Mouse (Mus musculus) heart, embryonic 15.5 days (tissue): ENCODE measurements around the gene Hpd. TPM values are rescaled to one million over a fixed set of nuclear protein-coding genes. Genes with fewer than 3 reads are reported as not detected.

Source experiments
- ATAC-seq: fragments of 200-750 bp; cut with Nextera tagmentation; replicated peaks from 2 replicates; pipeline ENCODE4 v1.8.0; 2017; ENCODE audit warnings: low read depth, moderate TSS enrichment; ENCODE audit not compliant: insufficient number of reproducible peaks, insufficient read depth, low FRiP score
- H3K27ac ChIP-seq: fragments of 300-500 bp; sonication (generic); 2 replicates; pipeline ENCODE4 v1.5.1; 2015; ENCODE audit warnings: mild to moderate bottlenecking, inconsistent platforms
- H3K27me3 ChIP-seq: fragments of 300-500 bp; sonication (generic); 2 replicates; pipeline ENCODE4 v1.6.1; 2015; ENCODE audit warnings: inconsistent platforms
- H3K36me3 ChIP-seq: fragments of 300-500 bp; sonication (generic); 2 replicates; pipeline ENCODE4 v1.6.1; 2015; ENCODE audit warnings: mild to moderate bottlenecking, inconsistent platforms
- H3K4me1 ChIP-seq: fragments of 300-500 bp; sonication (generic); replicated peaks from 2 replicates; pipeline ENCODE4 v1.6.1; 2015; ENCODE audit warnings: inconsistent platforms
- H3K4me2 ChIP-seq: fragments of 300-500 bp; sonication (generic); 2 replicates; pipeline ENCODE4 v1.6.1; 2015; ENCODE audit warnings: inconsistent platforms, mild to moderate bottlenecking, moderate library complexity
- H3K4me3 ChIP-seq: fragments of 300-500 bp; sonication (generic); 2 replicates; pipeline ENCODE4 v1.5.1; 2015; ENCODE audit warnings: mild to moderate bottlenecking, inconsistent platforms
- H3K9ac ChIP-seq: fragments of 300-500 bp; sonication (generic); 2 replicates; pipeline ENCODE4 v1.6.1; 2015; ENCODE audit warnings: mild to moderate bottlenecking, inconsistent platforms
- H3K9me3 ChIP-seq: fragments of 300-500 bp; sonication (generic); replicated peaks from 2 replicates; pipeline ENCODE4 v1.6.1; 2016; ENCODE audit warnings: inconsistent platforms
- WGBS: fragments of 180-500 bp; shearing (Covaris S2); methylation state at CpG from one replicate; pipeline ENCODE4 v1.1.7; 2015; ENCODE audit warnings: mixed read lengths; 5-methylcytosine and 5-hydroxymethylcytosine counted together
- polyA plus RNA-seq: library from polyadenylated mRNA; unstranded; fragments of >200 nt; fragmentation: Nextera tagmentation; extraction: Ambion mirVana; gene quantifications from 2 replicates; pipeline ENCODE4 v1.2.1, GENCODE M21; 2015

Gene Hpd
- polyA plus RNA-seq, 1 experiment from 2014 or later = not detected

DNA sequence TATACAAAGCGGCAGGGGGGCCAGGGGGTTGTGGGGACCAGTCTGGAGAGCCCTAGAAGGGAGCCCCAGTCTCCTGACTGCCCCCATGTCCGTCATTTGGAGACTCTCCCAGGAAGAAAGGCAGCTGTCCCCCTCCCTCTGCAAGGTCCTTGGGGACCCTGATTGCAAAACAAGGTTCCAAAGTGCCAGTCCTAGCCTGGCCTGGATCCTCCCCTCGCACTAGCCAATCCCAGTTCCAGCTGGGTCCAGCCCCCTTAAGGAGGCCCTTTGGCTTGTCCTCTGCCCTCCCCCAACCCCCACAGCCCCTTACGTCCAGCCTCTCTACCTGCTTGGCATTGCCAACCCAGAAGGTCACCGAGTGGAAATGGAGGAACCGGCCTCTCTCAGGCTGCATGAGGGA is 991 bp downstream of the Hpd start:
- ATAC-seq = no peak
- H3K4me2 ChIP-seq = no peak overlapping the region
- H3K9ac ChIP-seq = no peak overlapping the region
- H3K27me3 ChIP-seq = no peaks in the 10 kb centered on the region
- no peaks in the 10 kb centered on the region for H3K9me3 ChIP-seq
- H3K4me1 ChIP-seq = peaks cover 7% of the 10 kb centered on the region
- WGBS = 77% methylated on average over 6 of the region's 6 CpGs
- H3K4me3 ChIP-seq = no peak overlapping the region
- H3K27ac ChIP-seq = no peak overlapping the region
- no peaks in the 10 kb centered on the region for H3K36me3 ChIP-seq

DNA sequence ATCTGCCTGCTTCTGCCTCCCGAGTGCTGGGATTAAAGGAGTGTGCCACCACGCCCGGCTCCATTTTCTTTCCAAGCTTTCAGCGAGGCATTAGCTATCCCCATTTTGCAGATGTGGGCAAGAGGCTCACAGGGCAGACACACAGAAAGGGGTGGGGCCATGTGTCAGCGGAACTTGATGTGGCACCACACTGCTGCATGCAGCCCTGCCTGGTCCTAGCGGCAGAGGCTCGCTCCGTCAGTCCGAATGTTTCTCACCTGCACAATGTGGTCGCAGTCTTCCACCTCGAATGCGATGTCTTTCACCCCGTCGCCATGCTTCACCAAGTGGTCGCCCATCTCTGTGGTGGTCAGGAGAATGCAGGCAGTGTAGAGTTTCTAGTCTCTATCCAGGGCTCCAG is 2.1 kb downstream of the Hpd start:
- no peaks in the 10 kb centered on the region for H3K4me1 ChIP-seq
- no peaks in the 10 kb centered on the region for H3K27me3 ChIP-seq
- no peak overlapping the region for H3K4me2 ChIP-seq
- no peak overlapping the region for H3K9ac ChIP-seq
- H3K36me3 ChIP-seq = no peaks in the 10 kb centered on the region
- no peak overlapping the region for H3K4me3 ChIP-seq
- 90% methylated on average over 15 of the region's 15 CpGs for WGBS
- no peak overlapping the region for H3K27ac ChIP-seq
- no peak for ATAC-seq
- H3K9me3 ChIP-seq = no peaks in the 10 kb centered on the region

DNA sequence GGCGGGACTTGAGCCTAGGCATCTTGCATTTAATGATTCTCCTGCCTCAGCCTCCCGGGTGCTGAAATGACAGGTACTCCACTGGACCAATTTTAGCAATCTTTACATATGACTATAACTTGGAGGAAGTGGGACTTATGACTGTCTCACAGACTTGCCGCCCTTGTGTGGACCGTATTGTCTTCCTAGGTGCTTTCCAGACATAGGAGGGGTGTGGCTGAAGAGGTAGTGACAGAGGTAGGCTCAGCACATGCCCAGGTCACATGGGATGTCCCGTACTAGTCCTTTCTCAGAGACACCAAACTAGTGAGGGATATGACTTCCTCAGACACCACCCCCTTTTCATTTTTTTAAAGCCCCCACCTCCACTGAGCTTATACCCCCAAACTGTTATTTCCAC is 3.7 kb downstream of the Hpd start:
- no peaks in the 10 kb centered on the region for H3K27me3 ChIP-seq
- ATAC-seq = no peak
- no peaks in the 10 kb centered on the region for H3K9me3 ChIP-seq
- H3K4me2 ChIP-seq = no peak overlapping the region
- H3K4me1 ChIP-seq = no peaks in the 10 kb centered on the region
- H3K27ac ChIP-seq = no peak overlapping the region
- no peaks in the 10 kb centered on the region for H3K36me3 ChIP-seq
- no peak overlapping the region for H3K4me3 ChIP-seq
- H3K9ac ChIP-seq = no peak overlapping the region
- 81% methylated on average over 5 of the region's 5 CpGs for WGBS

DNA sequence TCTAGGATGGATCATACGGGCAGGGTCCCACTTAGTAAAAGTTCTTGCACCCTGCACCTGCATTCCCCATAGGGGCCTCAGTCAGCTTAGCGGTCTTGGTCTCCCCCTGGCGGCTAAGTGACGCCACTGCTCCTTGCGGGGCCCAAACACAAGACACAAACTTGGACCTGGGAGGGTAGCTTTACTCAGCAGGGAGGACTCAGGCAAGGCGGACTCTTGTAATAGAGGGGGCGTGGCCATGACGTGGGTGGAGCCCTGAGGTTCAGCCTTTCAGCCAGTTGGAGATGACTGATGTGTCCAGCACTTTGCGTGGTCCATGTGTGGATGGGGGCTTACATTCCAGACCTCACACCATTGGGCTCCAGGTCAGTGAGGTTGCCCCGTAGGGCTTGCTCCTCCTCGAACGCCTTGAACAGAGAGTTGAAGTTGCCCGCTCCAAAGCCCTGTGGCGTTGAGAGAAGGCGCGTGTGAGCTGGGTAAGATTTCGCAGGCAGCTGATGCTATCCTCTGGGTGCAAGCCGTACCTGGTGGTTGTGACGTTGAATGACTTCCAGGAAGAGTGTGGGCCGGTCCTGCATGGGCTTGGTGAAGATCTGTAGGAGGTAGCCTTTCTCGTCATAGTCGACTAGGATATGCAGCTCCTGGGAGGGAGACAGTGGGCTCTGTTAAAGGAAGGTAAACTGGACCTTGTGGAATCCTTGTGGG is 10.7 kb downstream of the Hpd start:
- no peak overlapping the region for H3K27ac ChIP-seq
- peak; percentile 73 for ATAC-seq
- WGBS = 15% methylated on average over 22 of the region's 22 CpGs
- H3K4me1 ChIP-seq = peaks cover 9% of the 10 kb centered on the region; the same call in 1 of the 2 replicates
- peak overlapping the region; percentile 16 for H3K4me3 ChIP-seq
- H3K36me3 ChIP-seq = peaks cover 1% of the 10 kb centered on the region; the same call in 1 of the 2 replicates
- no peaks in the 10 kb centered on the region for H3K9me3 ChIP-seq
- H3K27me3 ChIP-seq = no peaks in the 10 kb centered on the region
- H3K4me2 ChIP-seq = peak overlapping the region; percentile 53
- no peak overlapping the region for H3K9ac ChIP-seq

DNA sequence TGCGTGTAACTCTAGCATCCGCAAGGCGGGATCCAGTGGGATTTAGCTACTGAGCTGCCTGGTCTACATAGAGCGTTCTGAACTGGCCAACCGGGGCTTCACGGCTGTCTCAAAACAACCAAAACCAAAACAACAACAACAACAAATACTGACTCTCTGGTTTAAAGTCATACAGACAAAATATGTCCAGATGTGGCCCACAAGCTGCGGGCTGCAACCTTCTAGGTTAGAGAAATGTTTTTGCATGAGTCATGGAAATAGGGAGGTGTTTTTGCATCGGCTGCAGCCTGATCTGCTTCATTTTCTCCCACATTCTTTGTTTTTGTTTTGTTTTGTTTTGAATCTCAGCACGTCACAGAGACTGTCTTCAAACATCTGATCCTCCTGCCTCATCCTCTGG is 12.2 kb downstream of the Hpd start:
- no peaks in the 10 kb centered on the region for H3K9me3 ChIP-seq
- H3K9ac ChIP-seq = no peak overlapping the region
- no peak for ATAC-seq
- H3K4me1 ChIP-seq = peaks cover 9% of the 10 kb centered on the region; the same call in 1 of the 2 replicates
- no peaks in the 10 kb centered on the region for H3K27me3 ChIP-seq
- peaks cover 15% of the 10 kb centered on the region for H3K36me3 ChIP-seq
- H3K27ac ChIP-seq = no peak overlapping the region
- H3K4me2 ChIP-seq = no peak overlapping the region
- no peak overlapping the region for H3K4me3 ChIP-seq
- WGBS = 74% methylated on average over 9 of the region's 9 CpGs

DNA sequence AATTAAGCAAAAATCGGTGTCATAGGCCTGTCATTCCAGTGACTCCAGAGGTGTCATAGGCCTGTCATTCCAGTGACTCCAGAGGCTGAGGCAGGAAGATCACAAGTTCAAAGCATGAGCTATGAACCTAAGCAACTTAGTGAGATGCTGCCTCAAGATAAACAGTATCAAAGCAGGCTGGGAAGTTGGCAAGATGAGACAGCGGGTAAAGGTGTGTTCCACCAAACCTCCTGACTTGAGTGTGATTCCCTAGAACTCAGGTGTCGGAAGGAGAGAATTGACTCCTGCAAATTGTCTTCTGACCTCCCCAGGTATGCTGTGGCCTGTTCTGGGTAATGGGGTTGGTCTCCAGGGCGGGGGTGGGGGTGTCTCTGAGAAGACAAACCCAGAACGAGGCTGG is 13.2 kb downstream of the Hpd start, which contains the start of gene Psmd9:
Gene Psmd9, plus strand, starts transcription at position 130 of the 400 bp plus-strand sequence.
- peaks cover 9% of the 10 kb centered on the region; the same call in 1 of the 2 replicates for H3K4me1 ChIP-seq
- no peaks in the 10 kb centered on the region for H3K27me3 ChIP-seq
- ATAC-seq = no peak
- H3K36me3 ChIP-seq = peaks cover 20% of the 10 kb centered on the region
- H3K4me2 ChIP-seq = no peak within 1 kb of the TSS
- H3K27ac ChIP-seq = no peak within 1 kb of the TSS
- no peak within 1 kb of the TSS for H3K9ac ChIP-seq
- no peaks in the 10 kb centered on the region for H3K9me3 ChIP-seq
- WGBS = 83% methylated on average over 5 of the region's 5 CpGs
- H3K4me3 ChIP-seq = no peak within 1 kb of the TSS

DNA sequence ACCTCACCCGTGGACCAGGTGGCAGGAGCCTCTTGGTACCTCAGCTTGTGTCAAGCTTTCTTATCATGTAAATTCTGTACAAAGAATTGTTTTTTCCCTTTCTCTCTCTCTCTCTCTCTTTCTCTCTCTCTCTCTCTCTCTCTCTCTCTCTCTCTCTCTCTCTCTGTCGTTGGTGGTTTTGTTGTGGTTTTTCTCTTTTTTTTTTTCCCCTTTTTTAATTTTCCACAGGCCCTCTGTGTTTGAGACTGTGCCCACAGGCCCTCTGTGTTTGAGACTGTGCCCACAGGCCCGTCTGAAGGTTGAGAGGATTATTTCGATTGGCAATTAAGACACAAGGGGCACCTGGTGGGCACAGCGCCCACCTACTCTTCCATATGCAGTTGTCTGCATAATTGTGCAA is 14.9 kb downstream of the Hpd start:
- Histone ChIP-seq H3K9me3 (no peaks in the 10 kb centered on the region), H3K4me2 (no peak overlapping the region), H3K4me1 (peaks cover 9% of the 10 kb centered on the region; the same call in 1 of the 2 replicates), H3K27ac (no peak overlapping the region), H3K9ac (no peak overlapping the region), H3K27me3 (no peaks in the 10 kb centered on the region), H3K4me3 (no peak overlapping the region), H3K36me3 (peaks cover 37% of the 10 kb centered on the region)
- no peak for ATAC-seq
- WGBS = 74% methylated on average over 5 of the region's 5 CpGs

DNA sequence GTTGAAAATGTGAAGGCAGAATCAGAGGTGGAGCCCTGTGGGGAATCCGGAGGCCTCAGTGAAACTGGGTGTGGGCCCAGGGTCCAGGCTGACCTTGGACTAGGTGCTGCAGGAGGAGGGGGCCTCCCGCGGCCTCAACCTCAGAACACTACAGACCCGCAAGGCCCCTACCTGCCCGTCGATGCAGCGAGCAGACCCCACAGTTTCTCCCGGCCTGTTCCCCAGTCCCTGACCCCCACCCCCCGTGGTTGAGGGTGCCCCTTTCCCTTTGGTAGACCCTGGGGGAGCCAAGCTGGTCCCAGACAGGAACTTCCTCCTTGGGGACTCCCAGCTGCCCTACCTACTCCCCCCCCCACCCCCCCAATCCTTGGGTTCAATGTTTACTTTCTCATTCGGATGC is 16.1 kb downstream of the Hpd start:
- H3K9me3 ChIP-seq = no peaks in the 10 kb centered on the region
- no peak overlapping the region for H3K9ac ChIP-seq
- no peaks in the 10 kb centered on the region for H3K27me3 ChIP-seq
- no peak overlapping the region for H3K4me3 ChIP-seq
- no peak overlapping the region for H3K27ac ChIP-seq
- WGBS = 89% methylated on average over 10 of the region's 10 CpGs
- H3K4me1 ChIP-seq = peaks cover 3% of the 10 kb centered on the region; the same call in 1 of the 2 replicates
- H3K36me3 ChIP-seq = peaks cover 48% of the 10 kb centered on the region
- H3K4me2 ChIP-seq = no peak overlapping the region
- no peak for ATAC-seq

DNA sequence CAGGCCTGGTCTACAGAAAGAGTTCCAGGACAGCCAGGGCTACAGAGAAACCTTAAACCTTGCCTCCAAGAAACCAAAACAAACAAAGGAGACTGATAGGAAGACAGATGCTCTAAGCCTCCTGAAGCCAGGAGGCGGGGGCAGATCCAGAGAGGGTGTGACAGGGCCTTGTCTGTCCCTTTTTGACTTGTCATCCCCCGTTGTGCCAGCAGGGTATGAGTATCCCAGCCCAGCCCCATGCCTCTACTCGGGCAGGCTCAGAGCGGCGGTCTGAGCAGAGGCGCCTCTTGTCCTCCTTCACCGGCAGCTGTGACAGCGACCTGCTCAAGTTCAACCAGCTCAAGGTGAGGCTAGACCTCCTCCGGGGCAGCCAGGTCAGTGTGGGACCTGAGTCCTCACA is 19.6 kb downstream of the Hpd start:
- no peaks in the 10 kb centered on the region for H3K4me1 ChIP-seq
- no peak for ATAC-seq

DNA sequence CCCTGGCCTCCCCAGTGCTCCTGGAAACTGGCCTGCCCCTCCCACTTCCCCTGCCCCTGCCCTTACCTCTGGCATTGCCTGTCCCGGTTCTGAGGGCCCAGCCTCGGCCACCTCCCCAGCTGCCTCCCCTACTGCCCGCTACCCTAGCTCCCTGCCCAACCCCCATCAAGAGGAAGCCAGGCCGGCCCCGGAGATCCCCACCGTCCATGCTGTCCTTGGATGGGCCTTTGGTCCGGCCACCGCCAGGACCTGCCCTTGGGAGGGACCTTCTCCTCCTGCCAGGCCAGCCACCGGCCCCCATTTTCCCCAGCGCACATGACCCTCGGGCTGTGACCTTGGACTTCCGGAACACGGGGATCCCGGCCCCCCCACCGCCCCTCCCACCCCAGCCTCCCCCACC is 22.2 kb downstream of the Hpd start:
- no peaks in the 10 kb centered on the region for H3K9me3 ChIP-seq
- H3K4me2 ChIP-seq = no peak overlapping the region
- no peak overlapping the region for H3K27ac ChIP-seq
- no peak; the same call in 1 of the 2 replicates for ATAC-seq
- H3K27me3 ChIP-seq = no peaks in the 10 kb centered on the region
- no peaks in the 10 kb centered on the region for H3K4me1 ChIP-seq
- no peak overlapping the region for H3K4me3 ChIP-seq
- WGBS = 87% methylated on average over 14 of the region's 15 CpGs
- H3K9ac ChIP-seq = no peak overlapping the region
- H3K36me3 ChIP-seq = peaks cover 83% of the 10 kb centered on the region

More for the DNA sequence above, 19.6 kb downstream of the Hpd start:
- no peaks in the 10 kb centered on the region for H3K27me3 ChIP-seq
- 70% methylated on average over 9 of the region's 9 CpGs for WGBS
- H3K27ac ChIP-seq = no peak overlapping the region
- no peaks in the 10 kb centered on the region for H3K9me3 ChIP-seq
- H3K36me3 ChIP-seq = peaks cover 83% of the 10 kb centered on the region
- no peak overlapping the region for H3K4me2 ChIP-seq
- H3K4me3 ChIP-seq = no peak overlapping the region
- no peak overlapping the region for H3K9ac ChIP-seq

DNA sequence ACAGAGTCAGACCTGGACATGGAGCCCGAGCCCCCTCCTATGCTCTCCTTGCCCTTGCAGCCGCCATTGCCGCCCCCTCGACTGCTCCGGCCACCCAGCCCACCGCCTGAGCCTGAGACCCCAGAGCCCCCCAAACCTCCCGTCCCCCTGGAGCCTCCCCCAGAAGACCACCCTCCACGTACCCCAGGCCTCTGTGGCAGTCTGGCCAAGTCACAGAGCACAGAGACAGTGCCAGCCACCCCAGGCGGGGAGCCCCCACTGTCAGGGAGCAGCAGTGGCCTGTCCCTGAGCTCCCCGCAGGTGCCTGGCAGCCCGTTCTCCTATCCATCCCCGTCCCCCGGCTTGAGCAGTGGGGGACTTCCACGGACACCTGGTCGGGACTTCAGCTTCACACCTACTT is 22.7 kb downstream of the Hpd start:
- Histone ChIP-seq H3K4me1 (no peaks in the 10 kb centered on the region), H3K9me3 (no peaks in the 10 kb centered on the region), H3K36me3 (peaks cover 85% of the 10 kb centered on the region), H3K9ac (no peak overlapping the region), H3K27me3 (no peaks in the 10 kb centered on the region), H3K4me3 (no peak overlapping the region), H3K4me2 (no peak overlapping the region), H3K27ac (no peak overlapping the region)
- WGBS = 93% methylated on average over 15 of the region's 15 CpGs
- ATAC-seq = no peak

DNA sequence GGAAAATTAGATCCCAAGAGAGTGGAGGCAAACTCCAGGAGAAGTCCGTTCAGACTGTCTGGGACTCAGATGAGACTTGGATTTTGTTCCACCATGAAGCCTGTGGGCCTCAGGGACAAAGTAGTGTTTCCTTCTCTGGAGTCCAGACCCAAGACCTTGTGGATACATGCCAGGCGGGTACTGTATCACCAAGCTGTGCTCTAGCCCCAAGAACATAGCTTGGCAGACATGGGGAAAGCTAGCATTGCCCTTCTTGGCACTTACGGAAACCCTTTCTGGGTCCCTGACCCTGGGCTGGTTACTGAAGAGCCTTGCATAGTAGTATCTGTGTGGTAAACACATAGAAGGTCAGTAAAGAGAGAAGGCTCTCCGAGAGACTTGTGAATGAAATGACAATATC is 23.1 kb downstream of the Hpd start:
- no peak overlapping the region for H3K9ac ChIP-seq
- H3K4me3 ChIP-seq = no peak overlapping the region
- no peaks in the 10 kb centered on the region for H3K27me3 ChIP-seq
- no peaks in the 10 kb centered on the region for H3K9me3 ChIP-seq
- H3K27ac ChIP-seq = no peak overlapping the region
- 91% methylated on average over 4 of the region's 4 CpGs for WGBS
- no peak for ATAC-seq
- H3K4me2 ChIP-seq = no peak overlapping the region
- no peaks in the 10 kb centered on the region for H3K4me1 ChIP-seq
- H3K36me3 ChIP-seq = peaks cover 86% of the 10 kb centered on the region
